Mouse (Mus musculus): ENCODE data around the gene Bicc1.

- no peak for TF ChIP-seq CTCF (IDR thresholded peaks at IDR 0.05; ENCODE audit: extremely low read depth, insufficient read length, insufficient replicate concordance, low read depth, low read length)
- TF ChIP-seq POLR2A (IDR thresholded peaks at IDR 0.05; ENCODE audit: low read depth, low read length), result no peak
Measured at GRCm38 (mm10) chr10:70976633-70977032, 182.9 kb downstream of the Bicc1 start.
